Mouse (Mus musculus): ENCODE results near the gene Gm42906.

DNA sequence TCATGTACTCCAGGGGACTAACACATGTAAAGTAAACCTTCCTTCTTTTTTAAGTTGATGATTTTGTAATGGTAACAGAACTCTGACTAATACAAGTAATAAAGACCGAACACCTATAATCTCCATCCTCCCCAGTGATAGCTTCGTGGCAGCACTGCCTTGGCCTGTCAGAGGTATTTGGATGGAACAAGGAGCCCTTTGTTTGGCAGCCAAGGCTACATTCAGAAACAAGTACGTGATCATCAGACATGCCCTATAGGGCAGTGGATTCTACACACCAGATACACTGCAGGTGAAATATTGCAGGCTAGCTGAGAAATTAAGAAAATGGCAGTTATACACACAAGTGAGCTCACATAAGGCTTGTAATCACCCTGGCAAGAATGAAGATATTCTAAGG lies 79.5 kb downstream of the Gm42906 start:
- TF ChIP-seq CTCF (conservative IDR thresholded peaks at IDR 0.05; ENCODE audit: low read length): no peak
- no peak for TF ChIP-seq POU5F1 (IDR thresholded peaks at IDR 0.05; ENCODE audit: borderline replicate concordance, low read length)
